Mouse (Mus musculus) T-helper 1 cell (primary cell): Measurements from ENCODE around the gene Agpat1.

Experiments
- in situ Hi-C: fragments of 300-600 bp; cut with MboI, MseI; formaldehyde crosslinking; loops from one replicate; pipeline ENCODE4 v1.15.1; 2025; ENCODE audit warnings: high pct_unique_total_duplicates

Gene Agpat1

GRCm38 (mm10) chr17:34649106-34649864, 45.2 kb downstream of the Agpat1 start:
- in situ Hi-C loops = loop anchor here (25.0 kb wide), 1 partner anchor 463 kb away; the partner anchor contains the start of genes Csnk2b, Gpank1, Ly6g5b and Ly6g5c

DNA sequence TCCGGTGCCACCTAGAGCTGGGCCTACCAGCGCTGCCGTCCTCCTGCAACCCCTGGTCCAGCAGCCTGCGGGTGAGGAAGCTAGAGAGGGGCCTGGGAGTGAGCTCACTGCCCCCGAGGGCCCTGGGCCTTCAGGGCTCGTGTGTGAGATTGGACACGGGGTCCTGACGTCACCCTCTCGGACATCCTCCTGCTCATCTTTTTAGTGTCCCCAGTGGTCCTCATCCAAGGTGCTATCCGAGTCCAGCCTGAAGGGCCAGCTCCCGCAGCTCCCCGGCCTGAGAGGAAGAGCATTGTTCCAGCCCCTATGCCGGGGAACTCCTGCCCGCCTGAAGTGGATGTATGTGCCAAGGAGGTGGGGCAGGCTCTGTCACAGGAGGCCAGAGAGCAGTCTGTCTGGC, 46.7 kb downstream of the Agpat1 start:
- in situ Hi-C loops = no loop called here

GRCm38 (mm10) chr17:34651507-34652221, 47.6 kb downstream of the Agpat1 start:
- in situ Hi-C loops = no loop called here

GRCm38 (mm10) chr17:34652546-34652945, 48.5 kb downstream of the Agpat1 start:
- in situ Hi-C loops = no loop called here

GRCm38 (mm10) chr17:34652985-34653384, 48.9 kb downstream of the Agpat1 start:
- in situ Hi-C loops = no loop called here

GRCm38 (mm10) chr17:34653746-34654285, 49.8 kb downstream of the Agpat1 start:
- in situ Hi-C loops = no loop called here

- in situ Hi-C loops = no loop called here
Measured at GRCm38 (mm10) chr17:34654392-34654791, 50.3 kb downstream of the Agpat1 start.

DNA sequence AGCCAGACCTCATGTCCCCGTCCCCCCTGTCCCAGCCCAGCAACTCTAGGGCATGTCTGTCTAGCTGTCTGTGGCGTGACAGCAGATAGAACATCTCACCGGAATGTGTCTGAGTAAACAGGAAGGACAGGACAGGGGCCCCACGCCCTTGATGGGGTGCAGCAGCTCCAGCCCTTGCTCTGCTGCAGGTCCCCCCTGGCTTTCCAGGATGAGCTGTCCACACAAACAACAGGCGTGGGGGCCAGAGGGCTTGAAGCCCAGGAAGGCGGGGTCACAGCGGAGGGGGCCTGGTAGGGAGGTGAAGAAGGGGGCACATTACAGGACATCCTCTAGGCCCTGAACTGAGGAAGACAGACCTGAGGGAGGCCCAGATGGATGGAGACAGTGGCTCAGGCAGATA, 51.1 kb downstream of the Agpat1 start:
- in situ Hi-C loops = no loop called here

- in situ Hi-C loops = no loop called here
Measured at GRCm38 (mm10) chr17:34655581-34655991, 51.5 kb downstream of the Agpat1 start.

DNA sequence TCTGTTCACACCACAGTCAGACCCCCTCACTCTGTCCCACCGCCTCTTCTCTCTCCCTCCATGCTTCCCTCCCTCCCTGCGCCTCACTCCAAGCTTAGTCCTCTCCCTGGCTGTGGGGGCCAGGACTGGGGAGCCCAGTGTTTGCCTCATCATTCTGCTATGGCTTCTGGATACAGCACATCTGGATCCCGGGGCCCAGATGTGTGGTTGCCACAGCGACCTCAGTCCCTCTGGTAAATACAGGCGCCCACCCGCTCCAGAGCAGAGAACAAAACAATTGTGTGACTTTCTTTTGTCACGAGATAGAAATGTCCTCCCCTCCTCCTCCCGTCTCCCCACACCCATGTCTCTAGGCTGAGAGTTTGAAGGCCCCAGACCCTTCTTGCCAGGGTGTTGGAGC, 52.6 kb downstream of the Agpat1 start:
- in situ Hi-C loops = no loop called here

GRCm38 (mm10) chr17:34657271-34657670, 53.2 kb downstream of the Agpat1 start:
- in situ Hi-C loops = no loop called here

DNA sequence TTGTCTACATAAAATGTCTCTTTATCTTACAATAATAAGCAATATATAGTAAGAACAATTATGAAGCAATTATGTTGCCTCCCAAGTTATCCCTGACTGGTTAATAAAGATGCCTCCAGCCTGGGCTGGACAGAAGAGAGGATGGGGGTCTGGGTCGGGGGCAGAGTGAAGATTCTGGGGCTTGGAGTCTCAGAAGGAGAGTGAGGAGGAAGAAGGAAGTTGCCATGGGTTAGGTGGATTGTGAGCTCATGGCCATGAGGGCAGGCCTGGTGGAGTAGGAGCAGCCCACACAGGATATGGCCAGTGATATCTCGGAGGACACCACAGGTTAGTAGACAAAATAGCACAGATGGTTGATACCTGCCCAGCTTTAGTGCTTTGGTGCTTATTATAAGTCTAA, 54.1 kb downstream of the Agpat1 start:
- in situ Hi-C loops = no loop called here

GRCm38 (mm10) chr17:34658591-34658990, 54.5 kb downstream of the Agpat1 start:
- in situ Hi-C loops = no loop called here

DNA sequence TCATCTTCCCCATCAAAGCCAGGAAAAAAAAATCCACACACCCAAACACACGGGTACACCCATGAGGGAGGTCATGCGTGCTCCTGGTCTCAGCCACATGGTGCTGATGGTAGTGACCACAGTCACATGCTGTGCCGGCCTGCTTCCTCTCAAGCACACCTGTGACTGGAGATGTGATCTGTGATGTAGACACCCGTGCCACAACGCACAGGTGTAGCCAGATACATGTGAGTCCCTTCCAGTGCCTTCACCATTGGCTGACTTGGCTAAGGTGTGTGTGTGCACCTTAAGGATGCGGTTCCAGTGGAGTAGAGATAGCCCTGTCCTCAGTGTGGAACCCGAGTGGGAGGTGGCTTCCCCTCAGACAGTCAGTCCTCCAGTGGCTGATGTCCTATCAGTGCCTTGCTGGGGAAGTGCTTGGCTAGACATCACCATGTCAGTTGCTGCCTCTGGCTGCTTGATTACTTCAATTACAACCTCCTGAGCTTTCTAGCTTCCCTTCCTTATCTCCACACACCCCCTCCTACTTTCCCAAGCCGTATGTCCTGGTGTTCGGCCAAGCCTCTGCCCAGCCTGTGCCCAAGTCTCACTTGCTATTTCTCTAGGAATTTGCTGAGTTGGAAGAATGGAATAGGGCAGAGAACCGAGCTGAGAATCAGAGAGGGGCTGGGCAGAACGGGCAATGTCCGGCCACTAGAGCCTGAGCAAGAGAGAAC, 55.3 kb downstream of the Agpat1 start:
- in situ Hi-C loops = no loop called here

GRCm38 (mm10) chr17:34659897-34660214, 55.8 kb downstream of the Agpat1 start:
- in situ Hi-C loops = no loop called here

DNA sequence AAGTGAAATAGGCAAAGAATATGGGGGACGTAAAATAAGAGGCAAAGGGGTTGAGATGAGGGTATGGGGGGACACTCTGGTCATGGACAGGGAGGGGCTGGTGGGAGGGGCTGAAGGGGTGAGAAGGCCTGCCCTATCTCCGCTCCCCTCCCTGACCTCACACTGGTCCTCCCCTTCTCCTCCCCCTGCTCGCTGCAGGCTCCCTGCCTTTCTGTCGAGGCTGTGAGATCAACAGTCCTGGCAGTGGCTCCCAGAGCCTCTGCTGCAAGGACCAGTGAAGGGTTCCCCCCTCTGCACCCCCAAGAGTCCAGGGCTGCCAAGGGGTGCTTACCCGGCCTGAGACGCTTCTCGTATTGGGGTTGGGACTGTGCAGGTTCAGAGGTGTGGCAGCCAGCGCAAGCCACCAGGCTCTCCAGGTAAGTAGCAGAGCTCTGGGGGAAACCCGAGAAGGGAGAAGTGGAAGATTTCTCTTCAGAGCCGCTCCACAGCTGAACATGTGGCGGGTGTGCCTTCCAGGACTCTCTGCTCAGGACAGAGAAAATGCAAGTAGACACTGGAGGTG, 56.3 kb downstream of the Agpat1 start:
- in situ Hi-C loops = no loop called here

DNA sequence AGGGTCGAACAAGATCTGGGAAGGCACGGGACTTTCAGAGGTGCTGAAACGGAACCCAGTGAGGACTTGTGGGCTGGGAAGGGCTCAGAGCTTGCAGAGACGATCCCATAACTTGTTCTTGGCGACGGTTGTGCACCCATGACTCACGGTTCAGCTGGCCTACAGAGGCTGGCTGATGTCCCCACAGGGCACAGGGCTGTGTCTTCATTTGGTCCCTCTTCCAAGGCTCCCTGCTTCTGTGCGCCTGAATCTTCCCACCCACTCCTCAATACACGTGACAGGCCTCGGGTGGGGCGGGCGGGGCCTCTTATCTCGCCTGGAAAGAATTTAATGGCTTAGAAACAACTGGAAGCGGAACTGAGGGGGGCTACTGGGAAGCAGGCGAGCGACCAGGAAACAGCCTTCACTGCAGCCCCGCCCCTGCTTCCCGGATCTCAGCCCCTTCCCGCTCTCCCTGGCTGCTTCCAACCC, 57.1 kb downstream of the Agpat1 start:
- in situ Hi-C loops = no loop called here

- in situ Hi-C loops = no loop called here
Measured at GRCm38 (mm10) chr17:34662468-34662867, 58.4 kb downstream of the Agpat1 start.

- in situ Hi-C loops = no loop called here
Measured at GRCm38 (mm10) chr17:34662978-34663377, 58.9 kb downstream of the Agpat1 start.
